Mouse (Mus musculus) left cerebral cortex, adult 8-10 months (tissue): ENCODE results near the gene Cd59b. TPM values are rescaled to one million over a fixed set of nuclear protein-coding genes. Genes with fewer than 3 reads are reported as not detected.
A peak's percentile ranks its signal among the peaks of the same experiment; 100 is the strongest.

Source experiments
- DNase-seq, 2 experiments: peaks; one replicate each; pipeline ENCODE4 v3.0.0; 2022; ENCODE audit warnings: low spot score in 2 of 2
- total RNA-seq, 4 experiments: library from RNA; stranded (reverse); gene quantifications; 2 replicates each; pipeline ENCODE4 v1.2.4; 2022

Cd59b gene
- 1 to 10 TPM in 2 of 4 experiments, under 1 TPM in 2; 0.80 to 2.5 (median 1.6) TPM for total RNA-seq

DNA sequence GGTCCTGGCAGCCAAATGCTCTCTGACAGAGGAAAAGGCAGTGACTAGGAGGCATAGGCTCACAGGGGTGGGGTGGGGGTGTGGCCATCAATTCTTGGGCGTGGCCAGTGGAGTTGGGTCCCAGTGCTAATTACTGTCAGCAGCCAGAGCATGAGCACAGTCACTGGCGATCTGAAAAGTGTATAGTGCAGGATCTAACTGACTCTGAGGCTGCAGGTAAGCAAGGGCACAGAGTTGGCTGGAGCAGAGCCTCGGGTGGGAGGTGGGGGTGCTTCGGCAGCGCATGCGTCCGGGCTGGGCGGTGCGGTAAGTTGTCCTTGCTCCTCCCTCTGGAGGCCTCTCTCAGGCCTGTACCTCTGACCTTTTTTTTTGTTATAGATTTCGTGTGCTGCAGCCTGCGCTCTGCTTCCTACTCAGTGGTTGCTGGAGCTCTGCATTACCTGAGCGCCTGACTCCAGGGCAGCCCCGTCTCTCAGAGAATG is at the start of gene Cd59b:
Gene Cd59b, plus strand, starts transcription at position 146 of the 482 bp plus-strand sequence.
- DNase-seq = no peak

DNA sequence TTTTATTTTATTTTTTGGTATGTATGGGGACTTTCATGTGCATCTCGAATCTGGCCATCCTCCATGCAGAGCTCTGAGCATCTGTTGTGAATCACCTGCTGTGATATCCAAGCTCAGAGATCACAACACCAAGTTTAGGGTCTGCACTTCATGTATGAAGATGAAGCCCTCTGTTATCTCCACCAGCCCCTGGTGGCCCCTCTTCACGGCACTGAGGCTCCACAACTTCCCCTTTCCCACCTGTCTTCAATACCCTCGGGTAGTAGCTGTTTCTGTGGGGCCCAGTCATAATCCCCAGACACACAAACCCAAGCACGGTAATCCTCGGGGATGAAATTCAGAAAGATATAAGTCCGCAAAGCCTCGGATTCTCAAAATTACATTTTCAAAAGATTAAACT is 46.6 kb upstream of the Cd59b start:
- no peak for DNase-seq

DNA sequence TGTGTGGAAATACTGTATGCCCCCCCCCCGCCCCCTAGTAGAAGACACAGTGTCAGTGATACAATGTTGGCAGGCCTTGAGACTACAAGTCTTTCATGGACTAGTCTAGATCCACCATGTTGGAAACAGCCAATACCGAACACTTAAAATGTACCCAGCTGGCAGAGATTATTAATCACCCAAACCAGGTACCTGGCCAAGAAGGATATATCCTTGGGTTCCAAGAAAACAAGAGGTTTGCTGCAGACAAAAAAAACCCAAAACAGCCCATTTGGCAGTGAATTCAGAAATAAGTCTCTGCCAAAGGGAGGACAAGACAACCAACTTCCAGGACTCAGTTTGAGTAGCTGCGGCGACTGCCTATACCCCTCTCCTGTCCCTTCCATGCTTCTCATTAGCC is 45.0 kb upstream of the Cd59b start:
- DNase-seq = no peak

DNA sequence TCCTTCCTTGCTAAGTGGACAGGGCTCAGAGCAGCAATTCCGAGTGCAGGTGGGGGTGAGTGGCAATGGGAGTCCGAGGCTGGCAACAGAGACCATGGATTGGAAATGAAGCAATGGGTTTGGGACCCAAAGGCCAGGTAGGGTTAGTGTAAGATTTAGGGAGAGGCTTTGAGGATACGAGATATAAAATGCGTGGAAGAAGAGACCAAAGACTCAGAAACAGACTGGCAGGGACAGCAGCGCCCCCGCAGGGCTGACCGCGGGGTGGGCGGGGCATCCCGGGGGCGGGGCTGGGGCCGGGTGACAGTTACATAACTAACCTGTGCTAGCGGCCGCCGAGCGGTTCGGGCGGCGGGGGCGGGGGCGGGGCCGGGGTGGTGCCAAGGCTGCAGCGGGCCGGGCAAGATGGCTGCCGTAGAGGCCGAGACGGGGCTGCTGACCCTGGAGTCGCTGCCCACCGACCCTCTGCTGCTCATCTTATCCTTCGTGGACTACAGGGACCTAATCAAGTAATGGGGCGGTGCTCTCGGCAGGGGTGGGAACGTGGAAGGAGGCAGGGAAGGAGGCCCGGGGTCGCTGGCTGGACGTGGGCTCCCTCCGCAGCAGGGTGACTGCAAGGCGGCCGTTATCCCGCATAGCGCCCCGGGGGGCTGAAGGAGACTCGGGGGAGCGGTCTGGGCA is 42.1 kb upstream of the Cd59b start, which contains the start of gene Fbxo3:
Gene Fbxo3, plus strand, starts transcription at position 264 of the 681 bp plus-strand sequence.
- peak; percentile 69 to 83 for DNase-seq

DNA sequence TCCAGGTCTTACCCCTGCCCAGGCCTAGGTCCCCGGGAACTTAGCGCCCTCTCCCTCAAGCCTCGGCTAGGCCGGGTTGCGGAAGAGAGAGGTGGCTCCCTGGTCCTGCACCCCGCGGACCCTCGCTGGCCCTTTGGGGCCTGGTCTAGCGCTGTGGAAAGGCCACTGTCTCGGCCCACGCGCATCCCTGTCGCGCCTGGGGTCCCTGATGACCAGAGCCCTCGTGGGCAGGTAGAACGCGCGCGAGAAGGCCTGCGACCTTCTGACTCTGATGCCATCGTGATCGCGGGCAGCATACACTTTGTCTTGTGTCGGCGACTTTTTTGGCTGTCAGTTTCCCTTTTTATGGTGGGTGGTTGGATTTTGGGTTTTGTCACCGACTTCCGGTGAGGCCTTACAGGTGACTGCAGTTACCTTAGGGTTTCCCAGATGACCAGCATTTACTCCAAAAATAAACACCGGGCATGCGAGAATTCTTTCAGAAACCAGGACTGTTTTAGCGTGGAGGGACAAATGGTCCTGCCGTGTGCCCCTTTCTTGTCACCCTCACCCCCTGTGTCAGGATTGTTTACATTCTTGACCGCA is 41.4 kb upstream of the Cd59b start, which contains the start of gene 4931422A03Rik:
Gene 4931422A03Rik, minus strand, starts transcription at position 223 of the 585 bp plus-strand sequence.
- peak in 1 of 2 experiments; percentile 46 for DNase-seq

DNA sequence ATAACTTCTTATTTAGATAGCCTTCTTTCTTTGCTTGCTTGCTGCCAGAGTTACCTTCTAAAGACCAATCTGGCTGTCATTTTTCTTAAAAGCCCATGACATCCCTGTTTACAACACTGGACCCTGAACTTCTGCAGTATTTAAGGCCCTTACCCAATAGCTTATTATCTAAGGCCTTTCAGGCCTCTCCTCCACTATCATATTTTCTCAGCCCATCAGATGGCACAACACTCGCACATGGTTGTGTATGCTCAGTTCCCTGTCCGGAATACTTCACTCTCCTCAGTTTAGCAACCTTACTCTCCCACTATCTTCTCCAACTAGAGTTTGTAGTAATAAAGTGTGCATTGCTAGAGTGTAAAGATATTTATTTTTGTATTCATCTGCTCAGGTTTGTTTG is 40.6 kb upstream of the Cd59b start:
- DNase-seq = no peak

DNA sequence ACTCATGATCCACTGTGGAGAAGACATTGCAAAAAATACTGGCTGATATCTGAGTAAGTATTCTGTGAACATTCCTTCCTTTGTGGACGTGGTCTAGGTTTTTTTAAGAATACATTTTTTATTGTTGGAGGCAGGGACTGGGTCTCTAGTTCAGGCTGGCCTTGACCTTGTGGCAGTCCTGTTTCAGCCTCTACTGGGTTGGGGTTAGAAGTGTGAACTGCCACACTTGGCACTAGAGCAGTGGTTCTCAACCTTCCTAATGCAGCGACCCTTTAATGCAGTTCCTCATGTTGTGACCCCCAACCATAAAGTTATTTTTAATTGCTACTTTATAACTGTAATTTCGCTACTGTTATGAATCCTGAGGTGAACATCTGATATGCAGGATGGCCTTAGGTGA is 39.3 kb upstream of the Cd59b start:
- no peak for DNase-seq

DNA sequence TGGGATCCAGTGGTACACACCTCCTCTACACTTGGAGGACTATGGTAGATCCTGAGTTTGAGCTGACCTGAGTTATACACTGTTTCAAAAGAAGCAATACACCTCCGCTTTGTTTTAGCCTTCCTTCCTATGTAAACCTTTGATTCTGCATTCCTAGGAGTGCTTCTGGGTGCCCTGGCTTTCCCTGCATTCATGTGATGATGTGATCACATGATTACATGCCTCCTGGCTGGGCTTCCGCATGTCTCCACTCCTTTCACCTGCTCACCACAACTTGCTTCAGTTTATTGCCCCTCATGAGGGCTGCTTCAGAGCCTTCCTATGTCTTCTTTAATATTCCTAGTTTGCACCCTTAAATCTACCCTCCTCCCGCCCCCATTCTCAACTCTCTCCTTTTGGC is 37.6 kb upstream of the Cd59b start:
- DNase-seq = no peak

DNA sequence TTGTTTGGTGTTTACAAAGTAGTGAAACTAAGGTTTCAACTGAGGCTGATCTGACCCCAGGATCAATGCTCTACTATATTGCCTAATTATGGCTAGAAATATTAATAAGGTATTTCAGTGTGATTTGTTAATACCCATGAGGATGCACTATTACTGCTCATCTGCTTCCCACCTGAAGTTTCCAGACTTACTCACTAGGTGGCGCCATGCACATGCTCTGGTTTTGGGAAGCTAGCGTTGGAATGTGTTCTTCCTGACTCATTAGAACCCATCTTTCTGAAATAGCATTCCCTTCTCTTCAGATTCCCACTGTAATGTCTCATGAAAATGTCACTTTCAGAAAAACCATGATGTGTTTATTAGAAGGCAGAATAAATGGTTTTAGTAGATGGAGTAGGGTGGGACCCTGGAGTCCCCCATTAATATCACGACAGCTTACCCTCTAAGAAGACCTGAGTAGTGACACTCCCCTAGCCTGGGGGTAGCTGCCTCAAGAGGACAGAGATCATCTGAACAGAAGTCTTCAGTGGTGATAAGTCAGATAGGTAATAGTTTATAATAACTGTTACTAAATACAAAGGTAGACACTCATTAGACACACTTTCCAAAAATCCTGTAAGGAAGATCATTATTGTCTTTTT is 34.7 kb upstream of the Cd59b start:
- no peak for DNase-seq

DNA sequence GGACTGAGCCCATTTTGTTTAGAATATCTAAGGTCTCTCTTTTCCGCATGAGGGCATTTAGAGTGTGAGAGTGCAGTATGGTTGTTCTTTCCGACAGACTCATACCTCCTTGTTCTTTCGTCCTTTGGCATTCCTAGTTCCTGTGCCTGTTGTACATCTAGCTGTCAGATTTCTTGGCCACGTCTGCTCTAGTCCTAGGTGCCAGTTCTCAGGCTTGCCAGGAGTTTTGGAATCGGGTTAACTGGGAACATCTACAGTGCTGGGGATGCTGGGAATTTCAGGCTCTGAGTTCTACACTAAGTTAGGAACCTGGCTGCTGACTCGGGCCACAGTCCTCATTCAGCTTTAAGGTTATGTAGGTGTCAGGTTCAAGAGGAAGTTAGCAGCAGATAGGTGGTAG is 34.1 kb upstream of the Cd59b start:
- no peak for DNase-seq

DNA sequence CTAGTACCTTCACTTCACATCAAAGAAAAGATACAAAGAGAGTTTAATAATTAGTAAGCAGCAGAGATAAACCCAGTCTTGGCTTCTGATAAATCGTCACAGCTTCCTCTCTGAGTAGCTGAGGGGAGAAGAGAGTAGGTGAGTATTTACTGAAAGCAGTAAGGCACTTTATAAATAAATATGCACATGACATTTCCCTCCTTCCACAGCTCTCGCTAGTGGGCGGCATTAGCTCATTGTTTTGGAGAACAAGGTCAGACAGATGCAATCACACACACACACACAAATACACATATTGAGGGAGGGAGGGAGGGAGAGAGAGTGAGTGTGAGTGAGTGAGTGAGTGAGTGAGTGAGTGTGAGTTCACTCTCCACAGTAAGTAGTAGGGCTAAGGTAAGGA is 33.3 kb upstream of the Cd59b start:
- no peak for DNase-seq

DNA sequence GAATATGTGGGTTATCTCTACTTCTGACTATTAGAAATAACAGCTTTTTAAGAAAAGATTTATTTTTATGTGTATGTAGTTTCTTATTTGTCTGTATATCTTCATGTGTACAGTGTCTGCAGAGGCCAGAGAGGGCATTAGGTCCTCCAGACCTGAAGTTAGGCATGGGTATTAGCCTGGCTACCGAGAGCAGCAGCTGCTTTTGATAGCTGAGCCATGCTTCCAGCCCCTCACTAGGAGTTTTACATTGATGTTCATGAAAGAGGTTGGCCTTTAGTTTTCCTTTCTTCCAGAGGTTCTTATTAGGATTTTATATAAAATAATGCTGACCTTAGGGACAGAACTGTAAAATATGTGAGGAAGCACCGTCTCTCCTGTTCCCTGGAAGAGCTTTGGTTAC is 31.4 kb upstream of the Cd59b start:
- no peak for DNase-seq

DNA sequence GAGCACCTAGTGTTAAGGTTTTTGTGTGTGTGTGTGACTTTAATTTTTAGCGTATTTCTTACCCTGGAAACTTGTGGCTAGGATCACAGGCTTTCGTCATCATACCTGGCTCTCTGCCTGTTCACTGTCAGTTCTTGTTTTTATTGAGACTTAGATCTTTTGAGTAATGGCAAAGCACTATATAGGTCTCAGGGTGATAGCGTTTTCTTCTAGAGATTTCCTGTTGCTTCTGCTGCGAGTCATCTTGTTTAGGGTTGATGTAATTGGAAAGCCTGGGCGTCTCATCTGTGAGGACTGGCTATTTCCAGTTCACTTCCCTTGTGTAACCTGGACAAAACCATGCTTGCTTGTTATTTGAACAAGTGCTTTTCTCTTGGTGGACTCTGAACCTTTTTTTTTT is 28.0 kb upstream of the Cd59b start:
- DNase-seq = no peak

DNA sequence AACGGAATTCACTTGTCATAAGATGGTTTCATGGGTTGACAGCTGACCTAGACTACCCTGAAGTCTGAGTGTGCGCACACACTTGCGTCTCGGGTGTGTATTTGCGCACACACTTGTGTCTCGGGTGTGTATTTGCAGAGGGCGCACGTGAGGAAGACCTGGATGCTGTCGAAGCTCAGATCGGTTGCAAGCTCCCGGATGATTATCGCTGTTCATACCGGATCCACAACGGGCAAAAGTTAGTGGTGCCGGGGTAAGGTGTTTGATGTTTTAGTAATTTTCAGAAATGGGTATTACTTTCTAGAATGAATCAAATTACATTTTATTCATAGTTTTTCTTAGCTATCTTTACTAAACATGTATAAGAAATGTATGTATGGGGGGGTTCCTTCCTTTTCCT is 26.9 kb upstream of the Cd59b start:
- DNase-seq = no peak

DNA sequence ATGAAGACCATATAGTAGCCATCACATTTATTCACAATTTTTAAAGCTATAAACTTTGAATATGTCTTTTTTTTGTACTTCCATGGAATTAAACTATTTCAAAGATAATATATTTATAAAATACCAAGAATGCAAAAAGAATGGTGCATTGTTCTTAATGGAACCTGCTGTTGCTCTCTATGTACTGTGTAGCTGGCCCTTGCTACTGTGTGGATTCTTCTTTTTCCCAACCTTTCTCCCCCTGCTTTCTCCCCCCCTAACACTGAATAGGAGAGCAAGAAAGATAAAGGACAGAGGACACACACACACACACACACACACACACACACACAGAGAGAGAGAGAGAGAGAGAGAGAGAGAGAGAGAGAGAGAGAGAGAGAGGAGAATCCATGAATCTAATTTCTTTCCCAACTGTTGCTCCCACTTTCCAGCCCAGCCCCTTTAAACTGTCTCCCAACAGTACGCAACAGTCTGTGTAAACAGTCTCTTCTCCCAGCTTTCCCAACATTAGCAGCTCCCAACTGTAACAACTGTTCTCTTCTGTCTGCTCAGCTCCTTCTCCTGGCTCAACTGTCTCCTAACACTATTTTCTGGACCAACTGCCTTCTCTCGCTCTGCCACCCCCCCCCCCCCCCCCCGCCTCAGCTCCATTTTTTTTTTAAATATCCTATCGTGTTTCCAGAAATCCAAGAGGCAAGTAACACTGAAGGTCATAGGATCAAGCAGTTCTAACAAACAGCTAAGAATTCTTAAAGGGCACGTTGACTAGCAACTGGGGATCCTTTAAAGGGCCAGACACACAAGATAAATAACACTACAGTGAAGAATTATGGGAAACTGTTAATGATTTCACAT is 25.8 kb upstream of the Cd59b start:
- DNase-seq = no peak

DNA sequence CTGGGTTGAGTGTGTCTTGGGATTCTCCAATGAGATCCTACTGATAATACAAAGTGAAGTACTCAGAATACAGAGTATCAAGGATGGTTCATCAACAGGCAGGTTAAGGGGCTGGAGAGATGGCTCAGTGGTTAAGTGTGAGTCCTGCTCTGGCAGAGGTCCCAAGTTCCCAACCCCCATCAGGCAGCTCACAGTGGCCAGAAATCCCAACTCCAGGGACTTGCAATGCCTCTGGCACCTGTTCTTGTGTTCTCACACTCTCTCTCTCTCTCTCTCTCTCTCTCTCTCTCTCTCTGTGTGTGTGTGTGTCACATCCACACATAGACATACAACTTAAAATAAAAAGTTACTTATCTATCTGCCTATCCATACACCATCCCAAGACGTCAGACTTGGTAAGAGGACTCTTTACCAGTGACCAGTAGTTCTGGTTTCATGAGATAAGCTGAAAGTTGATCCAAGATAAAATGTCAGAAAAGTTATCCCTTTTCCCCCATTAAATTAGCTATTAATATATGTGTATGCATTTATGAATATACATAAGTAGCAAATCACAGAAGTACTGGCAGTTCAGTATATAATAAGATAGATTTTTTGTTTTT is 25.1 kb upstream of the Cd59b start:
- DNase-seq = no peak

DNA sequence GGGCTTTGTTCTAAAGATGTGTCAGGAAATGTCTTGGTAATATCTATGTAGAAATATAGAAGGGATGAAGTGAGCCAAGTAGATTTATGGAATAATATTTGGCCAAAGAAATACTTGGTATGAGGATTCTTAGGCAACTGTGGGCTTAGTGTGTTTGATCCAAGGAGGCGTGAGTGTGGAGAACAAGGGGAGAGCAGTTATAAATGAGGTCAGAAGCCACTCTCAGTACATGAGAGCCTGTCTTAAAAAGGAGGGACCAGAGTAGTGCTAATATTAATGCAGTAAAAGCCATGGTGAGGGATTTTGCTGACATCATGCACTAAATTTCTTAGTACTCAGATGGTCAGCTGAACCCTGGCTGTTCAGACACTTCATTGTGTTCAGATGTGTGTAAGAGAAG is 11.3 kb upstream of the Cd59b start:
- no peak for DNase-seq

DNA sequence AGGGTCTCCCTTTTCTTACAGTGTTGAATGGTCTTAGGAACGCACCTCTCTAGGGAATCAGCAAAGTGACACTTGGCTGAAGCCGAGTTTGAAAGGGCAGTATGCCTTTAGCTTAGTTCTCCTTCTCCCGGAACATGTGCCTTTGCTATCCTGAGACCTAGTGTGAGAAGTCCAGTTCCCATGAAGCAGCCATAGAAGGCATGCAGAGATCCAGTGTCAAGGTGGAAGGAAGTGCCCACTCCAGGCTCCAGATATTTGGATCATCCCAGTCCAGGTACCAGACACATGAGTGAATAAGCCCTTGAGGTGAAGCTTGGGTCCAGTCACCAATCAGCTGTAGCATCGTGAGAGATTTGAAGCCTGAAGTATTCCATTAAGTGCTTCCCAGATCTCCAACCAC is 10.7 kb upstream of the Cd59b start:
- DNase-seq = no peak

DNA sequence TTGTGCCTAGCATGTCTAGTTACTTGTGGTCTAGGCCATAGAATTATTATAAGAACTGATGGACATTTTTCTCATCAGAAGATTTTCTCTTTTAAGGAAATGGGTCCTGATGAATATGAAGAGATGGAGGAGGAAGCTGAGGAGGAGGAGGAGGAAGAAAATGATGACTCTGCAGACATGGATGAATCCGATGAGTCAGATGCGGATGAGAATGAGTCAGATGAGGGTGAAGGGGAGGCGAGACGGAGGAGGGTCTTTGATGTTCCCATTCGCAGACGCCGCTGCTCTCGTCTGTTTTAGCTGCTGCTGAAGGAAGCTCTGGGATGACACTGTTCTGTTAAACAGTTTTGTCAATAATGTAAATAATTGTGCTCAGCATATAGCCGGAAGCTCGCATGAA is 9.9 kb upstream of the Cd59b start:
- DNase-seq = peak in 1 of 2 experiments; percentile 31

DNA sequence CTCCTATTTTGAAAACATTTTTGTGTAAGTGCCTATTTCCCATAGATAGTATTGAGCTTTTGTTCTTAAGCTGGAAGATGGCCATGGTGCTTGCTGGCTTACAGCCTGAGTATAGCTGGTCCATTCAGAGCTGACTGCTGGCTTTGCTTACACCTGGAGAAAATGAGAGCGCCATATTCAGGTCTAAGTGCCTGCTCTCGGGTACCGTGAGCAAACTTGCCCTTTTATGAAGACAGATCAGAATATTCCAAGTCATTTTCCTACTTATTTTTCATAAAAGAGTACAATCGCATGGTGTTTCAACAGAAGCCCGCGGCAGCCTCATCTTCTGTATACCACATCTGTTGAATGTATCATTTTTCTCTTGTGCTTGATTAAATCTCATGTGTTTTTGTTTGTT is 8.7 kb upstream of the Cd59b start:
- DNase-seq = no peak

DNA sequence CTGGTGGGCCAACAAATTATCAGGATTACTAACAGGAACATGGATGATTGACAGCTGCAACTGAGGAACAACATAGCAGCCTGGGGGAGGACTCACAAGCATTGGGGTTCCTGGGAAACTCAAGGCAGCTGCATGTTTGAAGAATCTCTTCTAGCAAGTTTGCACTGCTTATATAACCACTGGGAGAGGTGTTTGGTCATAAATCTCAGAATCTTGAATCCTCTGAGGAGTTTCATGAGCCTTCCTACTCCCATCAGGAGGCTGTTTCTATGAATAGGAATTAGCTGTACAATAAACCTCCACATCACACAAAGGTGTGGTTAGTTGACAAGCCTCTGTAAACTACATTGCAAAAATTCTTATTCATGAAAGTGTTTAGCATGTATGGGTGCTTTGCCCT is 7.0 kb upstream of the Cd59b start:
- no peak for DNase-seq
